Mouse (Mus musculus) midbrain, embryonic 13.5 days (tissue): ENCODE measurements around the gene Gimap7. TPM values are rescaled to one million over a fixed set of nuclear protein-coding genes. Genes with fewer than 3 reads are reported as not detected.

ENCODE experiments used
- ATAC-seq: fragments of 200-750 bp; cut with Nextera tagmentation; 2 replicates; pipeline ENCODE4 v1.8.0; 2017; ENCODE audit warnings: mild to moderate bottlenecking, moderate TSS enrichment, moderate library complexity
- H3K27ac ChIP-seq: fragments of 300-500 bp; sonication (generic); 2 replicates; pipeline ENCODE4 v1.5.1; 2015; ENCODE audit warnings: inconsistent platforms, mild to moderate bottlenecking, moderate library complexity
- H3K27me3 ChIP-seq: fragments of 300-500 bp; sonication (generic); 2 replicates; pipeline ENCODE4 v1.6.1; 2015; ENCODE audit warnings: mild to moderate bottlenecking, inconsistent platforms
- H3K36me3 ChIP-seq: fragments of 300-500 bp; sonication (generic); 2 replicates; pipeline ENCODE4 v1.6.1; 2015; ENCODE audit warnings: mild to moderate bottlenecking, inconsistent platforms
- H3K4me1 ChIP-seq: fragments of 300-500 bp; sonication (generic); replicated peaks from 2 replicates; pipeline ENCODE4 v1.6.1; 2015; ENCODE audit warnings: inconsistent platforms
- H3K4me2 ChIP-seq: fragments of 300-500 bp; sonication (generic); replicated peaks from 2 replicates; pipeline ENCODE4 v1.6.1; 2015; ENCODE audit warnings: moderate library complexity, mild to moderate bottlenecking, inconsistent platforms
- H3K4me3 ChIP-seq: fragments of 300-500 bp; sonication (generic); replicated peaks from 2 replicates; pipeline ENCODE4 v1.5.1; 2015; ENCODE audit warnings: mild to moderate bottlenecking, inconsistent platforms
- H3K9ac ChIP-seq: fragments of 300-500 bp; sonication (generic); replicated peaks from 2 replicates; pipeline ENCODE4 v1.6.1; 2015; ENCODE audit warnings: mild to moderate bottlenecking, inconsistent platforms
- H3K9me3 ChIP-seq: fragments of 300-500 bp; sonication (generic); 2 replicates; pipeline ENCODE4 v1.6.1; 2016; ENCODE audit warnings: mild to moderate bottlenecking, inconsistent platforms
- WGBS: fragments of 180-500 bp; shearing (Covaris S2); methylation state at CpG from one replicate; pipeline ENCODE4 v1.1.7; 2015; 5-methylcytosine and 5-hydroxymethylcytosine counted together
- polyA plus RNA-seq: library from polyadenylated mRNA; unstranded; fragments of >200 nt; fragmentation: Nextera tagmentation; extraction: Ambion mirVana; gene quantifications from 2 replicates; pipeline ENCODE4 v1.2.1, GENCODE M21; 2015

Gene Gimap7
- polyA plus RNA-seq, 1 experiment from 2014 or later: not detected

DNA sequence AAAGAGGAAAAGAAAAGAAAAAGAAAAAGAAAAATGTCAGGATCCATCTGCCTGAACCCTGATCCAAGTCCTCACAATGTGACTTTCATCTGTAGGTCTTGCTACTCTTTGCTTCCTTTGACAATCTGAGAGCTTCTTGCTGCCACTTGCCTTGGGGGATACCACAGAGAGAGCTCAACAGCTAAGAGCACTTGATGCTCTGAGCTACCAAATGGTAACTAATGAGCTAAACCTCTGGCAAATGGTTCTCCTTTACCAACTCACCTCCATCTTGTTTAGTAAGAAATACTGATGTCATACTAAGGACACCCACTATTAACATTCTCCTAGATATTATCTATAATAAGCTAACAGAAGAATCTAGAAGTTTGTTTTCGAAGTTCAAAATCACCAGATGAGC lies 15.2 kb downstream of the Gimap7 start:
- Histone ChIP-seq H3K36me3 (no peaks in the 10 kb centered on the region), H3K9me3 (no peaks in the 10 kb centered on the region), H3K4me1 (no peaks in the 10 kb centered on the region), H3K9ac (no peak overlapping the region), H3K4me2 (no peak overlapping the region), H3K4me3 (no peak overlapping the region), H3K27me3 (no peaks in the 10 kb centered on the region), H3K27ac (no peak overlapping the region)
- ATAC-seq: no peak
- WGBS: 80% methylated on average over 1 of the region's 1 CpGs

DNA sequence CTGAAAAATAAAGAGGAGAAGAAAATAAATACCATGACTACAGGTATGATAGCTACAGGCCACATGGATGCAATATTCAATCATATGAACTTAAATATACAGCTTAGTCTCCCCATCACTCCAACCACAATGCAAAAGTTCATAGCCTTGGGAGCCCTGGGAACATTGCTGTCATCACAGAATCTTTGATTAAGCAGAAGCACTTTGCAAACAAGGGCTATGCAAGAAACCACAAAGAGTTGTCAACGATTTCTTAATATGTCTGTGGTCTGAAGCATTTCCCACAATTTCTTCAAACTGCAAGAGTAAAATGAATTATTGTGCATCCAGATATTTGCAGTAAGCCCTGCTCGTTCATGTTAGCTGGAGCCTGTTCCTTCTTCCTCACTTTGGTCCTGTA lies 18.6 kb downstream of the Gimap7 start:
- Histone ChIP-seq H3K4me3 (no peak overlapping the region), H3K9me3 (no peaks in the 10 kb centered on the region), H3K4me2 (no peak overlapping the region), H3K9ac (no peak overlapping the region), H3K36me3 (no peaks in the 10 kb centered on the region), H3K27me3 (peaks cover 12% of the 10 kb centered on the region), H3K27ac (no peak overlapping the region), H3K4me1 (no peaks in the 10 kb centered on the region)
- 78% methylated on average over 2 of the region's 2 CpGs for WGBS
- ATAC-seq: no peak

DNA sequence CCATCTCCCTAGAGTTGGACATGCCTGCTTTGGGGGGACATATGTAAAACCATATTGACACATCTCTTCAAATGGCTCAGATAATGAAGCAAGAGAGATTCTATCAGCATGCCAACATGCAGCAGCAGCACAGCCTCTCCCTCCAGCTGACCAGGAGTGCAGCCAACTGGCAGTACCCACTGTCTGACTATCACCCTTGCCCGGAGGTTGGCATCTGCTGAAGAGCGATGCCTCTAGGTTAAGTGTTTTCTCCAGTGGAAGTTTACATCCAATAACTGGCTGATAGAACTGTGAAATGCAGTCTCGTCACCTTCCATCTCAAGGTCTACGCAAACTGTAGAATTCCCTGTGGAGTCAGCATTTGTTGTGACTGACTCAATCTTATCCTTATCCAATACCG lies 19.3 kb downstream of the Gimap7 start:
- Histone ChIP-seq H3K4me1 (peaks cover 5% of the 10 kb centered on the region), H3K4me3 (no peak overlapping the region), H3K9ac (no peak overlapping the region), H3K36me3 (no peaks in the 10 kb centered on the region), H3K27me3 (peaks cover 19% of the 10 kb centered on the region), H3K27ac (no peak overlapping the region), H3K4me2 (no peak overlapping the region), H3K9me3 (no peaks in the 10 kb centered on the region)
- no peak for ATAC-seq
- WGBS: 91% methylated on average over 5 of the region's 5 CpGs

DNA sequence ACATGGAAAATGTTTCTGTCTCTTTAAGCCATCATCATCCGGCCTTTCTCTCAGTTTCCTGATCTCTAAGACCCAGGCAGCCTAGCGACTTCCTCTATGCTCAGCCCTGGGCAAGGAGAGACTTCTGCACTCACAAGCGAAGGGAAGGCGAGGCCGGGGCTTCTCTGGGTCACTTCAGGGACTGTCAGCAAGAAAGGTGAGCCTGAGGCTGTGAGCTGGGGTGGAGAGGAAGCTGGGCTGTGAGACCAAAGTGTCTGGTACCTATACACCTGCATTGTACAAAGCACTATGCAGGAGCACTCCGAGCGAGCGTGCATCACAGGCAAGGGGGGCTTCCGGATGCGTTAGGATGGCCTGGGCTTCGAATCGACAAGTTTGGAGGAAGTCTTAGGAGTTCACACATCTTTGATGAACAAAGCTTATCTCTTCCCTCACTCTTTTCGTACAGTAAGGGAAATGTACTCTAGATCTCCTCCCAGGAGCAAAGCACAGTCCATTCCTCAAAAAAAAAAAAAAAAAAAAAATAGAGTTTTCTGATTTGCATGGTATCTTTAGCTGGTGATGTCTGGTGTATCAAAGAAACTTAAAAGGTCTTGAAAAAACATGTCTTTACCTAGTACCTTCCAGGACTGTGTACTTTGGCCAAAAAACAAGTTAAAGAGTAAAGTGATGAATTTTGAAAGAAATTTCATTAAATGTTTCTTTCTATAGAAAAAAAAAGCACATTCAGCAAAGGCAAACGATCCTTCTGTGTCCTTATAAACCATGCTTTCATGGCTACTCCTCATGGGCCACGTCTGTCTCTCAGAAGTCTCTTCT lies 20.7 kb downstream of the Gimap7 start, which contains the start of gene Gimap1:
TSS of gene Gimap1 (plus strand) at position 94 of the 819 bp plus-strand sequence.
- H3K4me2 ChIP-seq: no peak within 1 kb of the TSS
- ATAC-seq: no peak
- peaks cover 29% of the 10 kb centered on the region for H3K27me3 ChIP-seq
- H3K36me3 ChIP-seq: no peaks in the 10 kb centered on the region
- peaks cover 9% of the 10 kb centered on the region for H3K4me1 ChIP-seq
- no peak within 1 kb of the TSS for H3K4me3 ChIP-seq
- no peak within 1 kb of the TSS for H3K9ac ChIP-seq
- H3K9me3 ChIP-seq: no peaks in the 10 kb centered on the region
- H3K27ac ChIP-seq: no peak within 1 kb of the TSS
- 86% methylated on average over 15 of the region's 15 CpGs for WGBS

DNA sequence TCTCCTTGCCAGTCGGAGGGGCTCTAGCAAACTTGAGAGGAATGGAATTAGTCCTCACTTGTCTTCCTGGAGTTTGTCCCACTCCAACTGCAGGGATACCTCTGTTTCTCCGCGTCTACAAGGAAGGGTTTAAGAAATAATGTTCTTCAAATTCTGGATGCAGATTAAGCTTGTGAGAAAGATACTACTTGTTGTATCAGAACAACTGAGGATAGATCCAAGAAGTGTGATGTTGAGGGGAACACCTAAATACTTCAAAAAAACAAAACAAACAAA lies 21.3 kb downstream of the Gimap7 start:
- Histone ChIP-seq H3K27me3 (peaks cover 30% of the 10 kb centered on the region), H3K27ac (no peak overlapping the region), H3K9ac (no peak overlapping the region), H3K9me3 (no peaks in the 10 kb centered on the region), H3K4me3 (no peak overlapping the region), H3K36me3 (no peaks in the 10 kb centered on the region), H3K4me1 (peaks cover 9% of the 10 kb centered on the region), H3K4me2 (no peak overlapping the region)
- 89% methylated on average over 3 of the region's 3 CpGs for WGBS
- no peak for ATAC-seq

DNA sequence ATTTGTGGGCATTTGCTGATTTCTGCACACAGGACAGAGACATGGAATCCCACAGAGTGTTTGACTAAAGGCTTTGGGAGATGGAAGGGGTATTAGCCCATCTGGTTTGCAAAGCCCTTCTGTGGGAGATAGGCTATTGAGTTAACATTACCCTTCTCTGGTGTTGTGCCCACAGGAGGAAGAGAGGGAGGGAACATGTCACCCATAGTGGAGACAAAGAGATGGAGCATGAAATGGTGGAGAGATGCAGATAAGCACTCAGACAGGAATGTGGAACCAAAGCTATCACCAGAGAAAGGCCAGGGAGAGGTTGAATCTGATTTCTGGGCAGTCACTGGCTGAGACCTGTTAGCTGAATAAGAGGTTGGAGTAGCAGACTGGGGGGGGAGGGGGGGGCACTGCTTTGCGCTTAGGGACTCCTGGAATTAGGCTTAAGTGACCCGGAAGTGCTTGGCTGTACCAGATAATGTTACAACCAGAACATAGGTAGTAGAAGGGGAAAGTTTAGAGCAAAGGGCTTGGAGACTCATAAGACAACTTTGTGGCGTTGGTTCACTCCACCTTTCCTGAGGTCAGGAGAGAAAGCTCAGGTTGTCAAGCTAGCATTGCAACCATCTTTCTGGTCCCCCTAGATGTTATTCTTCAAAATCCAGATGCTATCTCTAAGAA lies 22.2 kb downstream of the Gimap7 start:
- no peak overlapping the region for H3K4me2 ChIP-seq
- 77% methylated on average over 3 of the region's 3 CpGs for WGBS
- H3K36me3 ChIP-seq: no peaks in the 10 kb centered on the region
- no peak for ATAC-seq
- H3K9me3 ChIP-seq: no peaks in the 10 kb centered on the region
- peaks cover 9% of the 10 kb centered on the region for H3K4me1 ChIP-seq
- no peak overlapping the region for H3K27ac ChIP-seq
- no peak overlapping the region for H3K4me3 ChIP-seq
- H3K27me3 ChIP-seq: peaks cover 30% of the 10 kb centered on the region
- H3K9ac ChIP-seq: no peak overlapping the region

DNA sequence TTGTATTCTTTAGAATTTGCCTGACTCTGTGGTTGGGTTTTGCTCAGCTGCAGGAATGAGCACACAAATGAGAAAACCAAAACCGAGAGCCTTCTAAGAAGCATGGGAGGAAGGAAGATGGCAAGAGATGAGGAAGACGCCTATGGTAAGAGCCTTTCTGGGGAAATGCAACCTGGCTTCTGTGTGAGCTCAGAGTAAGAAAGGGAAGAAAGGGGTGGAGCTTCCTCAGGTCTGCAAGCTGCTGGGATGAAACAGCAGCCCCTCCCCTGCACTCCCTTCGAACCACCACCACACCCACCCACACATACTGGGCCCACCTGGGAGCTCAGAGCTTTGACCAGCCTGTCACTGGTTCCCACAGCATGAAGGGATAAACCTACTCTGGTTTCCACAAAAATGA lies 22.9 kb downstream of the Gimap7 start:
- no peak for ATAC-seq
- H3K4me1 ChIP-seq: peaks cover 9% of the 10 kb centered on the region
- no peak overlapping the region for H3K27ac ChIP-seq
- no peak overlapping the region for H3K4me3 ChIP-seq
- H3K27me3 ChIP-seq: peaks cover 30% of the 10 kb centered on the region
- no peaks in the 10 kb centered on the region for H3K9me3 ChIP-seq
- H3K4me2 ChIP-seq: no peak overlapping the region
- H3K9ac ChIP-seq: no peak overlapping the region
- 31% methylated on average over 3 of the region's 3 CpGs for WGBS
- no peaks in the 10 kb centered on the region for H3K36me3 ChIP-seq

DNA sequence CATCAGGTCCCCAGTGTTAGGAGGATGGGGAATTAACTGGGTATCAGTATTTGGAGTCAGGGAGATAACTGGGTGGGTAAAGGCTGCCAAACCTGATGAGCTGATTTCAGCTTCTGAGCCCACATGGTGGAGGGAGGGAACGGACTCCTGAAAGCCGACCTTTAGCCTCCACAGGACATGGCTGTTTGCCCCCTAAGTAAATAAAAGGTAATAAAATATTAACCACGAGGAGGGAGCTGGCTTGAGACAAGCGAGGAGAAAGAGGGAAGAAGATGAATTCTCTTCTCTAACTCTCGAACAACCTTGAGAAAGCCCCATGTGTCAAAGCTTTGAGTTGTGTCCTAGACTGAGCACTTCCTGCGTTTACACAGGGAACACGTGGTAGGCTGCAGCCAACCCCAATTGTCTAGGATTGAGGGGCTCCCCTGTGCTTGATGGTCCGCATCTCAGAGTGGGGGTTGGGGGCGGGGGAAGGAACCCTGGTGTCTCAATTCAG lies 23.3 kb downstream of the Gimap7 start:
- H3K4me3 ChIP-seq: no peak overlapping the region
- H3K4me1 ChIP-seq: peaks cover 9% of the 10 kb centered on the region
- H3K4me2 ChIP-seq: peak overlapping the region; percentile 72
- no peaks in the 10 kb centered on the region for H3K9me3 ChIP-seq
- 33% methylated on average over 9 of the region's 9 CpGs for WGBS
- peaks cover 30% of the 10 kb centered on the region for H3K27me3 ChIP-seq
- H3K36me3 ChIP-seq: no peaks in the 10 kb centered on the region
- no peak overlapping the region for H3K9ac ChIP-seq
- 0 out of 2 replicates have a peak, but pooled peaks have one; percentile 25 for ATAC-seq
- H3K27ac ChIP-seq: no peak overlapping the region

DNA sequence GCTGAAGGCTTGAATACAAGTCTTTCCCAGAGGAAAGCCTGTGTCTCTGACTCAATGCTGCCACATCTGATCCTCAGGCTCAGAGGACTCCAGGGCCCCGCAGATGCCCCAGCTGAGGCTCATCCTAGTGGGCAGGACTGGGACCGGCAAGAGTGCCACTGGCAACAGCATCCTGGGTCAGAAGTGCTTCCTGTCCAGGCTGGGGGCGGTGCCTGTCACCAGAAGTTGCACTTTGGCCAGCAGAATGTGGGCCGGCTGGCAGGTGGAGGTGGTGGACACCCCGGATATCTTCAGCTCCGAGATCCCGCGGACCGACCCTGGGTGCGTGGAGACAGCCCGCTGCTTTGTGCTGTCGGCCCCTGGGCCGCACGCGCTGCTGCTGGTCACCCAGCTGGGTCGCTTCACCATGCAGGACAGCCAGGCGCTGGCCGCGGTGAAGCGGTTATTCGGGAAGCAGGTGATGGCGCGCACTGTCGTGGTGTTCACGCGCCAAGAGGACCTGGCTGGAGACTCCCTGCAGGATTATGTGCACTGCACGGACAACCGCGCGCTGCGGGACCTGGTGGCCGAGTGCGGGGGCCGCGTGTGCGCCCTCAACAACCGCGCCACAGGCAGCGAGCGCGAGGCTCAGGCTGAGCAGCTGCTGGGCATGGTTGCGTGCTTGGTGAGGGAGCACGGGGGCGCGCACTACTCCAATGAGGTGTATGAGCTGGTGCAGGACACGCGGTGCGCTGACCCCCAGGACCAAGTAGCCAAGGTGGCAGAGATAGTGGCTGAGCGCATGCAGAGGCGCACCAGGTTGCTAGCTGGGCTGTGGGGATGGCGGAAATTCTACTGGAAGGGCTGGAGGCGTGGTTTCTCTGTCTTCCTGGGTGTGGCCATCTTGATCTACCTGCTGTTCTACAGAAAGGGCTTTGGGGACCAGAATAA lies 24.3 kb downstream of the Gimap7 start:
- WGBS: 2% methylated on average over 52 of the region's 52 CpGs
- Histone ChIP-seq H3K27me3 (peaks cover 30% of the 10 kb centered on the region), H3K4me3 (peak overlapping the region; percentile 51), H3K27ac (no peak overlapping the region), H3K9me3 (no peaks in the 10 kb centered on the region), H3K4me2 (peak overlapping the region; percentile 72), H3K36me3 (no peaks in the 10 kb centered on the region), H3K9ac (peak overlapping the region; percentile 63), H3K4me1 (peaks cover 9% of the 10 kb centered on the region)
- ATAC-seq: peak; percentile 74

DNA sequence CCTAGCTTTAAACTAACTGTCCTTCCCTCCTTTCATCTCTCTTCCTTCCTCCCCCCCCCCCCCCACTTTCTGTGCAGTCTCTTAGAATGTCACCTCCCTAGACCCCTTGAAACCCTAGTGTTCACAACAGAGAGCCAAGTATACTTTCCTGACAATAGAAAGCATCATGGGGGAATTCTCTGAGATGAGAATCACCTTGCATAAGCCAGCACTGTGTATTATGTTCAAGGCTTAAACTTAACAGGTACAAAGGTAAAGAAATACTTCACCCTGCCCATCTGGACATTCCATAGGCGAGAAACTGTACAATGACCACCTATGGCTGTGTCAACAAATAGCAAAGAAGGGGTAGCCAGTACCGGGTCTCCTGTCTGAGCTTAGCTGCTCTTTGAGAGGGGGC lies 27.1 kb downstream of the Gimap7 start:
- peaks cover 9% of the 10 kb centered on the region for H3K4me1 ChIP-seq
- H3K4me2 ChIP-seq: no peak overlapping the region
- H3K4me3 ChIP-seq: no peak overlapping the region
- no peak for ATAC-seq
- 62% methylated on average over 2 of the region's 2 CpGs for WGBS
- no peak overlapping the region for H3K27ac ChIP-seq
- H3K9ac ChIP-seq: no peak overlapping the region
- no peaks in the 10 kb centered on the region for H3K36me3 ChIP-seq
- H3K9me3 ChIP-seq: no peaks in the 10 kb centered on the region
- peaks cover 30% of the 10 kb centered on the region for H3K27me3 ChIP-seq

DNA sequence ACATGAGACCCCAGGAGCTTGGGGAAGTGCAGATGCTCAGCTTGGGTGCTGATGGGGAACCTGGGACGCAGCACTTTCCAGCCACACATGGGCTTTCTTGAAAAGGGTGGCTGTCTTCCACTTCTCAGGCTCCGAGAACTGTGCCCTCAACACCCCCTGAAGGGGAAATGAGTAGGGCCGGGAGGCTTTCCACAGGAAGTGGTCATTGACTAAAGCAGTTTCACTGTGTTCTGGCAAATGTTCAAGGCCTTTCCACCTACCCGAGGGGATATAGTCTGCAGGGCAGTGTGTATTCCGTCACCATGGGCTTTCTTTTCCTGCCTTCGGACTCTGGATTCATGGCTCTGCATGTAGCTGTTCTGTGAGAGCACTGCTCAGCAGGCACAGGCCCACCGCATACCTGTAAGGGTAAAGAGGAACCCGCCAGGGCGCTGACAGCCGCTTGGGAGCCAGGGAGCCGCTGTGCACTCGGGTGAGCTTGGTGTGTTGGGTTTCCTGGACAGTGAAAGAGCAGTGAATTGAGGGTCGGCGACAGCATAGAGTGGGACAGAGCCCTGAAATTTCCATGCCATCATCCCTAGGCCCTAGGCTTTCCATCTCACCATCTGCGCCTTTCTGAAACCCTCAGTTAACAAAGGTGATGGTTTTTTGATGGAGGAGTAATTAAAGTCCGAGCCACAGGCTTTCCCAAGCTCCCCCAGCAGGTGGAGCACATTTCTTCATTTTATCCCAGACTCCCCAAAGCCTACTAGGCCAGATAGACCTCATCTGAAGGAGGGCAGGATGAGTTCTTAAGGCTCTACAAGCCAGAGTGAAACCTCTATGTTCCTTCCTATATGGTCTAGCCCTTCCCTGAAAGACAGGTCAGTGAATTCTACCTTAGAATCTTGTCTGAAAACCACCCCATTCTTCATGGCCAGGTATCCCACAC lies 27.8 kb downstream of the Gimap7 start, which contains the start of gene Gimap5:
TSS of gene Gimap5 (plus strand) at position 239 of the 931 bp plus-strand sequence.
- Histone ChIP-seq H3K27ac (no peak within 1 kb of the TSS), H3K27me3 (peaks cover 26% of the 10 kb centered on the region), H3K4me1 (peaks cover 9% of the 10 kb centered on the region), H3K4me2 (0 out of 2 replicates have a peak within 1 kb of the TSS, but pooled peaks have one; percentile 13), H3K36me3 (no peaks in the 10 kb centered on the region), H3K9ac (no peak within 1 kb of the TSS; the same call in 1 of the 2 replicates), H3K4me3 (no peak within 1 kb of the TSS), H3K9me3 (no peaks in the 10 kb centered on the region)
- ATAC-seq: no peak
- WGBS: 47% methylated on average over 16 of the region's 16 CpGs
